Mouse (Mus musculus): ENCODE data around the gene Aco2.

Gene Aco2

DNA sequence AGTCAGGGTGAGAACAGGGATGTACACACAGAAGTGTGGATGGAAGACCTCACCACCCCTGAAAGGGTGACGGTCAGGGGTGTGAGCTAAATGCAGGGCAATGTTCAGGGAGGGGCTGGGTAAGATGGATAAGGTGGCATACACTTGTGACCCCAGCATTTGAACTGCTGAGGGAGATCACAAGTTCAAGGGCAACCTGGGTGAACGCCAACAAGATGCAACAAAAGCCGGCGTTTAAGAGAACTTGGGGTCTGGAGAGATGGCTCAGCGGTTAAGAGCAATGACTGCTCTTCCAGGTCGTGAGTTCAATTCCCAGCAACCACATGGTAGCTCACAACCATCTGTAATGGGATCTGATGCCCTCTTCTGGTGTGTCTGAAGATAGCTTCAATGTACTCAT lies 82.6 kb downstream of the Aco2 start:
- no peak for DNase-seq

DNA sequence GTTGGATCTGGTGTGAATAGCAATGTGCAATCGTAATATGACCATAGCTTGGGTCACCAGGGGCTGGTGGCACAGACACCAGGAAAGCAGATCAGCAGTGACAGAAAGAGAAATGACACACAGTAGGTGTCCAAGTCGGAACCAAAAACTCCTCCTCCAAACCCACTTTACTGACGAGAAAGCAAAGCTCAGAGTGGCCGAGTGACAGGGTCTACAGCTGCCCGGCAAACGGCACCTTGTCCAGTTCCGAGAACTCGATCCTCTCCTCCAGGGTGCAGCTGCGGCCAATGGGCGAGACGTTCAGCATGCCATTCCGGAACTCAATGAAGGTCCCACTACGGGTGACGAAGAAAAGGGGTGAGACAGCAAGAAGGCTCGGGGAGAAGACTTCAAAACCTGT lies 83.3 kb downstream of the Aco2 start:
- no peak for DNase-seq

DNA sequence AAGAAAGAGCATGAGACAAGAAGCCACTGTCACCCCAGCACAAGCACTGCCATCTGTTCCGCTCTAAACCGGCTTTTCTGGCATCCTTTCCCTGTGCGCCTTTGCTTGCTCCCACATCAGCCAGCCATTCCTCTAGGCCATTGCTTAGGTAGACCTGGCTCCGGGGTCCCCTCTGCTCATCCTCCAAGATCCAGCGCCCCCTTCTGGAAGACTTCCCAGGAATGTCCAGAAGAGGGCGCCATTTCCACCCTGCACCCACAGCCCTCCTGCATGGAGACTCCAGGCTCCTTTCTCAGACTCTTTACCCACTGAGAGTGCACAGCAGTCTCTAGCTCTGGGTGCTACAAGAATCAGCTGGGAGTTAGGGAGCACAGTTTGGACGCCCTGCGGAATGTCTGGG lies 84.3 kb downstream of the Aco2 start:
- peak; percentile 81 for DNase-seq

DNA sequence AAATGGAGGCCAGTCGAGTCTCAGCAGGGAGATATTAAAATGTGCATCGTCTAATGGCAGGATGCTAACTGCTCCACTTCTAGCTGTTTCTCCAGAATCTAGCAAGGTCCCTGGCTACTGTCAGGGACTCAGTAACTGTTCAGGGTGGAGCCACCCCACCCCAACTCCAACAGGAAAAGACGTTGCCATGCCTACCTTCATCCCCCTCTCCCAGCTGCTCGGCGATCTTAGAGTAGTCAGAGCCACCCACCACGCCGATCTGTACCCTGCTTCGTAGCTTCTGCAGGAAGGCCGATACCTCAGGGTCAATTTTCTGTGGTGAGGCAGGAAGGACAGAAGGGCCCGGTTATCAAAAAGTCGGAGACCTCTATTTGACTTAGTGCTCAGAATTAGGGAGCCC lies 85.5 kb downstream of the Aco2 start:
- DNase-seq, result no peak

DNA sequence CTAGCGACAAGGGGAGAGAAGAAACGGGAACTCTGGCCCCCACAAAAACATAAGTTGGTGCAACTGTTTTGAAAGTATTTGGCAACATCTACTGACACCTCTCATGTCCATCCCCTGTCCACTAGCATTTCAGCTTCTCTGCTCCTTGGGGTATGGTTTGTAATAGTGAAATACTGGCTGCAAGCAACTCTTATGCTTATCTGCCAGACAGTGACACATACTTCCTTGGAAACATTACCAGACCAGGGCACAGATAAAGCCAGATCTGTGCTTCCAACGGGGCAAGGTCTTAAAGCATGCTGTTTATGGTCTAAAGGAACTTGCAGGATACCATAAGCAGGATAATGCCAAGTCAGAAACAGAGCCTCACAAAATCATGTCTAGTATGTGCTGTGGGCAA lies 86.8 kb downstream of the Aco2 start:
- DNase-seq, result no peak

DNA sequence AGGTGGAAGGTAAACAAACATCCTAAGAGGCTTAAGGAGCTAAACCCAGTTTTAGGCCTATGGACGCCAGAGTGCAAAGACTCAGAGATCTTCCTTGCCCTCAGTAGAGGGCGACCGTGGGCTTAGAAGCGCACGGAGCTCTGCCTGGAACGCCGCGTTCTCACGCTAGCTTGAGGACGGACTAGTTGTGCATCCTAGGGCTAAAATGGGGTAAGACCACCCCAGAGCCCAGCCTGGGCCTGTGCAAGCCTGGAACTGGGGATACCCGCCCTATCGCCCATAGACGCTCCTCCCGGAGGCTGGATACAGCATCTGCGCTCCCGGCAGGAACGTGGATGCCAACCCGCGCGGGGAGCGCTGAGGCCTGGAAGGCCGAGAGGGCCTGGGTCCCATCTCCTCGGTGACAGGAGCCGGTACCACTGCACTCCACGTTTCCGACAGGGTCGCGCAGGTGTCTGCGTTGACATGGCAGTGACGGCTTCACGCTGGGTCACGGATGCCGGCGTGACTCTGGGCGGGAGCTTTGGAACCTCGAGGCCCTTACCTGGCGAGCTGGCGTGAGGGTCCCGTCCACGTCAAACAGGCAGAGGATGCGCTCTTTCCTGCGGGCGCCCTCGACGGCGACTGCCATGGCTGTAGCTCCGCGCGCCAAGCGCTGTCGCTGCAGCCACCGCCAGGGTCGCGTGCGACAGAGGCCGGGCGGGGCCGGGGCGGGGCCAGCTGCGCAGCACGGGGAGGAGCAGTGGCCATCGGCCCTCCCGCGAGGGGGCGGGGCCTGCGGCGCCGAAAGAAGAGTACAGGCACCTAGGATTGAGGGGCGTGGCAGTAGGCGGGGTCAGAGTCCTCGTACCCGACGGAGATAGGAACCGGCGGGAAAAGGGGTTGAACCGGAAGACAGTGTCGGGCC lies 88.3 kb downstream of the Aco2 start, which contains the start of gene Pmm1:
Gene Pmm1, minus strand, starts transcription at position 760 of the 907 bp plus-strand sequence.
- peak; percentile 98 for DNase-seq

DNA sequence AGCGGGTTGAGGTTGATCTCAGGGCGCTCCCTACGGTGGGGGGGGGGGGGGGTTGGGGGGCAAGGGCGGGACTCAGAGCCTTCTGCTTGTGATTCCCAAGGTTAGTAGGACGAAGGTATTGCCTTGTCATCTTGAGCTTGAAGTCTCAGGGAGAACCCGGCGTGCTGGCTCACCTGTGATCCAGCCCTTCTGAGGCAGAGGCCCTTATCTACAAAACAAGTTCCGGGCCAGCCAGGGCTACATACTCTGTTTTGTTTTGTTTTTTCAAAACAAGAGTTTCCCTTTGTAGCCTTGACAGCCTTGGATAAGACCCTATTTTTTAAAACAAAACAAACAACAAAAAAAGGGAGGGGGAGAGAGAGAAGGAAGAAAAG lies 89.0 kb downstream of the Aco2 start:
- DNase-seq, result no peak

DNA sequence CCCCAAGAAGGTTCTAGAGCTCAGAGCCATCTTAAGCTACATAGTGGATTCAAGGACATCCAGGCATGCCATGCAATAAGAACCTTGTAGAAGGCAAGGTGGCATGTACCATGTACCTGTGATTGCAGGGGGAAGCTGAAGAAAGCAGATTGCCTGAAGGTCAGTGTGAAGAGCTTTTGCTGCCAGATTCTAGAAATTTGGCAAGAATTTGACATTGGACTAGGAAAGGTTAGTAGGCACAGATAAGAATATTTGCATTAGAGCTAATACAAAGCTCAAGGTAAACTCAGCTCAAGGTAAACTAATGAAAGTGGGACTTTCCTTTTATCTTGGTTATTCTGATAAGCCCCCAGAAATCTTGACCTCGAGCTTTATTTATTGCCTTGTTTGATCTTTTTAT lies 92.2 kb downstream of the Aco2 start:
- no peak for DNase-seq
